Mouse (Mus musculus): ENCODE measurements around the gene Trip10. TPM values are rescaled to one million over a fixed set of nuclear protein-coding genes. Genes with fewer than 3 reads are reported as not detected.
"Not testable (repeated sequence)": the region's sequence is repeated elsewhere in the genome, so short reads cannot be mapped to it uniquely, and the experiment has no call there.

The Trip10 gene
- polyA plus RNA-seq, 1 experiment from 2014 or later: 42.1 TPM

GRCm38 (mm10) chr17:57276634-57277121, 27.4 kb downstream of the Trip10 start:
- H3K27me3 ChIP-seq (ENCODE audit: low read depth, poor library complexity, severe bottlenecking): peaks cover 47% of the 10 kb centered on the region
- WGBS: under 1% methylated on average over 20 of the region's 20 CpGs
- H3K27ac ChIP-seq (replicated peaks): peak overlapping the region; percentile 52; the same call in 1 of the 2 replicates

GRCm38 (mm10) chr17:57277598-57278261, 28.5 kb downstream of the Trip10 start:
- 90% methylated on average over 5 of the region's 5 CpGs for WGBS
- H3K9me3 ChIP-seq (replicated peaks); H3K27ac ChIP-seq (replicated peaks); H3K4me3 ChIP-seq; DNase-seq (ENCODE audit: low spot score); H3K36me3 ChIP-seq: not testable (repeated sequence)
- Histone ChIP-seq H3K27me3 (ENCODE audit: low read depth, poor library complexity, severe bottlenecking) (peaks cover 40% of the 10 kb centered on the region), H3K4me1 (peaks cover 25% of the 10 kb centered on the region)

More at GRCm38 (mm10) chr17:57276634-57277121, 27.4 kb downstream of the Trip10 start:
- Histone ChIP-seq H3K9me3 (replicated peaks) (no peaks in the 10 kb centered on the region), H3K4me1 (peaks cover 25% of the 10 kb centered on the region), H3K4me3 (peak overlapping the region; percentile 55), H3K36me3 (no peaks in the 10 kb centered on the region)
- peak; percentile 78 for DNase-seq (ENCODE audit: low spot score)

GRCm38 (mm10) chr17:57278537-57278936, 29.3 kb downstream of the Trip10 start:
- 85% methylated on average over 2 of the region's 2 CpGs for WGBS
- DNase-seq (ENCODE audit: low spot score): no peak
- peaks cover 31% of the 10 kb centered on the region for H3K27me3 ChIP-seq (ENCODE audit: low read depth, poor library complexity, severe bottlenecking)

GRCm38 (mm10) chr17:57278943-57279590, 29.8 kb downstream of the Trip10 start, which contains the start of gene Vav1:
TSS of gene Vav1 (plus strand) at chr17:57279100.
- peaks cover 26% of the 10 kb centered on the region for H3K27me3 ChIP-seq (ENCODE audit: low read depth, poor library complexity, severe bottlenecking)
- 70% methylated on average over 26 of the region's 26 CpGs for WGBS
- no peak within 1 kb of the TSS for H3K27ac ChIP-seq (replicated peaks)
- no peak within 1 kb of the TSS for H3K4me3 ChIP-seq
- no peaks in the 10 kb centered on the region for H3K36me3 ChIP-seq
- no peak for DNase-seq (ENCODE audit: low spot score)
- H3K9me3 ChIP-seq (replicated peaks): no peaks in the 10 kb centered on the region
- H3K4me1 ChIP-seq: peaks cover 25% of the 10 kb centered on the region

More at GRCm38 (mm10) chr17:57278537-57278936, 29.3 kb downstream of the Trip10 start:
- Histone ChIP-seq H3K27ac (replicated peaks) (no peak overlapping the region), H3K36me3 (no peaks in the 10 kb centered on the region), H3K9me3 (replicated peaks) (no peaks in the 10 kb centered on the region), H3K4me1 (peaks cover 25% of the 10 kb centered on the region), H3K4me3 (no peak overlapping the region)

- Histone ChIP-seq H3K9me3 (replicated peaks) (no peaks in the 10 kb centered on the region), H3K36me3 (no peaks in the 10 kb centered on the region), H3K27ac (replicated peaks) (no peak overlapping the region), H3K4me1 (peaks cover 24% of the 10 kb centered on the region), H3K27me3 (ENCODE audit: low read depth, poor library complexity, severe bottlenecking) (peaks cover 20% of the 10 kb centered on the region), H3K4me3 (no peak overlapping the region)
- WGBS: 58% methylated on average over 9 of the region's 9 CpGs
- DNase-seq (ENCODE audit: low spot score): no peak
Observed at GRCm38 (mm10) chr17:57279591-57280224, 30.5 kb downstream of the Trip10 start.

- Histone ChIP-seq H3K4me1 (peaks cover 17% of the 10 kb centered on the region), H3K9me3 (replicated peaks) (no peaks in the 10 kb centered on the region), H3K27me3 (ENCODE audit: low read depth, poor library complexity, severe bottlenecking) (peaks cover 13% of the 10 kb centered on the region), H3K27ac (replicated peaks) (no peak overlapping the region), H3K4me3 (no peak overlapping the region), H3K36me3 (no peaks in the 10 kb centered on the region)
- WGBS: 77% methylated on average over 3 of the region's 3 CpGs
- DNase-seq (ENCODE audit: low spot score): no peak
Observed at GRCm38 (mm10) chr17:57280411-57280810, 31.2 kb downstream of the Trip10 start.

GRCm38 (mm10) chr17:57283906-57284305, 34.7 kb downstream of the Trip10 start:
- H3K27me3 ChIP-seq (ENCODE audit: low read depth, poor library complexity, severe bottlenecking): no peaks in the 10 kb centered on the region
- DNase-seq (ENCODE audit: low spot score): no peak
- no peaks in the 10 kb centered on the region for H3K4me1 ChIP-seq
- no peak overlapping the region for H3K4me3 ChIP-seq
- no peaks in the 10 kb centered on the region for H3K9me3 ChIP-seq (replicated peaks)
- no peaks in the 10 kb centered on the region for H3K36me3 ChIP-seq
- 82% methylated on average over 5 of the region's 5 CpGs for WGBS
- H3K27ac ChIP-seq (replicated peaks): no peak overlapping the region

- Histone ChIP-seq H3K27me3 (ENCODE audit: low read depth, poor library complexity, severe bottlenecking) (no peaks in the 10 kb centered on the region), H3K4me1 (no peaks in the 10 kb centered on the region), H3K4me3 (no peak overlapping the region), H3K9me3 (replicated peaks) (no peaks in the 10 kb centered on the region), H3K36me3 (no peaks in the 10 kb centered on the region), H3K27ac (replicated peaks) (no peak overlapping the region)
- 73% methylated on average over 2 of the region's 2 CpGs for WGBS
- no peak for DNase-seq (ENCODE audit: low spot score)
Observed at GRCm38 (mm10) chr17:57285077-57285476, 35.8 kb downstream of the Trip10 start.

- H3K27me3 ChIP-seq (ENCODE audit: low read depth, poor library complexity, severe bottlenecking): no peaks in the 10 kb centered on the region
- no peak overlapping the region for H3K27ac ChIP-seq (replicated peaks)
- WGBS: 85% methylated on average over 8 of the region's 8 CpGs
- H3K4me3 ChIP-seq: no peak overlapping the region
- no peaks in the 10 kb centered on the region for H3K36me3 ChIP-seq
- H3K9me3 ChIP-seq (replicated peaks): no peaks in the 10 kb centered on the region
- DNase-seq (ENCODE audit: low spot score): no peak
- H3K4me1 ChIP-seq: no peaks in the 10 kb centered on the region
Observed at GRCm38 (mm10) chr17:57286718-57287355, 37.6 kb downstream of the Trip10 start.

GRCm38 (mm10) chr17:57289252-57289651, 40.0 kb downstream of the Trip10 start:
- no peaks in the 10 kb centered on the region for H3K36me3 ChIP-seq
- DNase-seq (ENCODE audit: low spot score): no peak
- 91% methylated on average over 5 of the region's 5 CpGs for WGBS
- H3K4me3 ChIP-seq: no peak overlapping the region
- no peaks in the 10 kb centered on the region for H3K9me3 ChIP-seq (replicated peaks)
- H3K4me1 ChIP-seq: no peaks in the 10 kb centered on the region
- no peak overlapping the region for H3K27ac ChIP-seq (replicated peaks)
- no peaks in the 10 kb centered on the region for H3K27me3 ChIP-seq (ENCODE audit: low read depth, poor library complexity, severe bottlenecking)

GRCm38 (mm10) chr17:57290001-57290670, 40.9 kb downstream of the Trip10 start:
- no peak for DNase-seq (ENCODE audit: low spot score)
- no peaks in the 10 kb centered on the region for H3K36me3 ChIP-seq
- no peak overlapping the region for H3K4me3 ChIP-seq
- H3K4me1 ChIP-seq: no peaks in the 10 kb centered on the region
- no peaks in the 10 kb centered on the region for H3K9me3 ChIP-seq (replicated peaks)
- WGBS: 90% methylated on average over 9 of the region's 9 CpGs
- no peak overlapping the region for H3K27ac ChIP-seq (replicated peaks)
- H3K27me3 ChIP-seq (ENCODE audit: low read depth, poor library complexity, severe bottlenecking): no peaks in the 10 kb centered on the region

GRCm38 (mm10) chr17:57290671-57291055, 41.4 kb downstream of the Trip10 start:
- Histone ChIP-seq H3K27ac (replicated peaks) (no peak overlapping the region), H3K9me3 (replicated peaks) (no peaks in the 10 kb centered on the region), H3K27me3 (ENCODE audit: low read depth, poor library complexity, severe bottlenecking) (no peaks in the 10 kb centered on the region), H3K36me3 (no peaks in the 10 kb centered on the region), H3K4me3 (no peak overlapping the region), H3K4me1 (no peaks in the 10 kb centered on the region)
- 84% methylated on average over 7 of the region's 7 CpGs for WGBS
- no peak for DNase-seq (ENCODE audit: low spot score)
